8 mouse cellular contexts compared by ENCODE assay signal in genomic region chr12:80434961-80435691, GRCm38 (mm10). TPM values are rescaled to one million over a fixed set of nuclear protein-coding genes. Genes with fewer than 3 reads are reported as not detected.
A peak's percentile ranks its signal among the peaks of the same experiment; 100 is the strongest.
DNase-seq lines count a peak whose midpoint lies in the region.

No protein-coding gene starts in this region.

- H3K4me1 ChIP-seq in embryonic facial prominence, embryonic 10.5 days, result peaks cover 35% of the 10 kb centered on the region
- peaks cover 25% of the 10 kb centered on the region for H3K4me1 ChIP-seq in midbrain, embryonic 10.5 days

- WGBS in embryonic facial prominence, embryonic 10.5 days, result under 1% methylated on average over 64 of the region's 64 CpGs
- under 1% methylated on average over 61 of the region's 64 CpGs for WGBS in midbrain, embryonic 10.5 days

- H3K27ac ChIP-seq in embryonic facial prominence, embryonic 10.5 days (replicated peaks), result peak overlapping the region; percentile 97
- H3K27ac ChIP-seq in midbrain, embryonic 10.5 days (replicated peaks), result peak overlapping the region; percentile 97

- peaks cover 7% of the 10 kb centered on the region; the same call in 1 of the 2 replicates for H3K36me3 ChIP-seq in embryonic facial prominence, embryonic 10.5 days (replicated peaks)
- H3K36me3 ChIP-seq in midbrain, embryonic 10.5 days, result peaks cover 4% of the 10 kb centered on the region; the same call in 1 of the 2 replicates

- no peaks in the 10 kb centered on the region for H3K9me3 ChIP-seq in embryonic facial prominence, embryonic 10.5 days
- H3K9me3 ChIP-seq in midbrain, embryonic 10.5 days (replicated peaks), result no peaks in the 10 kb centered on the region

- H3K27me3 ChIP-seq in embryonic facial prominence, embryonic 10.5 days (replicated peaks; ENCODE audit: low read depth, poor library complexity, severe bottlenecking), result no peaks in the 10 kb centered on the region
- H3K27me3 ChIP-seq in midbrain, embryonic 10.5 days (ENCODE audit: low read depth, poor library complexity, severe bottlenecking), result no peaks in the 10 kb centered on the region

- peak; percentile 85 for DNase-seq in adrenal gland, postnatal 10 days
- DNase-seq in embryonic facial prominence, embryonic 10.5 days (ENCODE audit: low spot score), result peak; percentile 89
- DNase-seq in heart, adult 11 months, result peak; percentile 98
- peak; percentile 59 for DNase-seq in kidney, adult 11 months
- peak; percentile 79 for DNase-seq in left cerebral cortex, postnatal 4 days
- peak; percentile 87 for DNase-seq in midbrain, embryonic 10.5 days (ENCODE audit: low spot score)
- DNase-seq in right cerebral cortex, postnatal 36 days (ENCODE audit: low spot score in 2 of 2), result peak; percentile 47 to 50
- peak; percentile 67 to 71 for DNase-seq in urinary bladder, postnatal 4 days (ENCODE audit: low spot score in 2 of 2)

- H3K4me3 ChIP-seq in embryonic facial prominence, embryonic 10.5 days, result peak overlapping the region; percentile 96
- peak overlapping the region; percentile 96 for H3K4me3 ChIP-seq in midbrain, embryonic 10.5 days

- intact Hi-C loops in left cerebral cortex, postnatal 4 days (cut with DNase I), result no loop called here

RNA-seq across cellular contexts. Expression of gene Dcaf5, which starts 1.3 kb away (rescaled TPM):
- total RNA-seq in adrenal gland, postnatal 10 days (2021), result 10 to 100 TPM; 30.9 to 35.0 TPM
- 11.2 and 13.5 TPM in 2 replicates for polyA plus RNA-seq in embryonic facial prominence, embryonic 10.5 days (2016; fragmentation: Nextera tagmentation; extraction: Ambion mirVana)
- total RNA-seq in left cerebral cortex, postnatal 4 days (2021), result 10 to 100 TPM; 58.4 to 64.0 TPM
- 10.9 and 17.1 TPM in 2 replicates for polyA plus RNA-seq in midbrain, embryonic 10.5 days (2016; fragmentation: Nextera tagmentation; extraction: Ambion mirVana)

RNA-seq across cellular contexts. Expression of gene Exd2, which starts 27.8 kb away (rescaled TPM):
- total RNA-seq in adrenal gland, postnatal 10 days (2021), result 10 to 100 TPM; 17.0 to 17.5 TPM
- 30.8 and 32.4 TPM in 2 replicates for polyA plus RNA-seq in embryonic facial prominence, embryonic 10.5 days (2016; fragmentation: Nextera tagmentation; extraction: Ambion mirVana)
- total RNA-seq in left cerebral cortex, postnatal 4 days (2021), result 10 to 100 TPM; 55.2 to 58.7 TPM
- polyA plus RNA-seq in midbrain, embryonic 10.5 days (2016; fragmentation: Nextera tagmentation; extraction: Ambion mirVana), result 39.0 and 44.1 TPM in 2 replicates

Comparison
In these comparisons a context has a peak if more than half of its experiments do, and no peak if none do; other contexts are left out.
1. Peak in every context shown above with its lines: DNase-seq, H3K4me3 ChIP-seq and H3K27ac ChIP-seq.